8 mouse cellular contexts compared by ENCODE assay signal in the genomic region with DNA sequence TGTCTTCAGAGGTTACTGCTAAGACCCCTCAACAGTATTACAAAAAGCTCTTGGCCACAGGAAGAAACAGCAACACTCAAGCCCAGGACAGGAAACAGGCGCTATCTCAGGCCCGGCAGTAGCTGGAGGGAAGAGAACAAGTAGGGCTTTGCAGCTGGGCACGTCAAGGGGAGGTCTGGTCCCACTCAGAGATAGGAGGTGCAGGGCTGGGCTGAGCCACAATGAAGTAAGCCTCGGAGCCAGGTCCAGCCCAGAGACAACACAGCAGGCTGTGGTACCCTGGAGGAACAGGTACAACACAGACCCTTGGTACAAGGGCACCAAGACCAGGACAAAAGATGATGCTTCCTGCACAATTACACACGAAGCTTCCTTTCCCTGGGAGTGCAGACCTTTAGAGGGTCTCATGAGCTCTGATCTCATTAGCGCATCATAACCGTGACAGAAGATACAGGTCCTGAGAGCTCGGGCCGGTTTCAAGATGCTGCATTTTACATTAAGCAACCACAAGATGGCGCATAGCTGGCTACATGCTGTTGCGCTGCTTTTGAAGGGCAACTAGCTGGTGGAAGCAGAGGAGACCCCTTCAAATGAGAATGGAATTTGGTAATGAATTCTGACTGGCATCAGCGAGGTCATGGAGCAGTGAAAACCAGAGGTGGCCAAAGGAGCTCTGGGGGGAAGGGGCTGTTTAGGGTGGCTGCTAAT. TPM values are rescaled to one million over a fixed set of nuclear protein-coding genes. Genes with fewer than 3 reads are reported as not detected.
DNase-seq lines count a peak whose midpoint lies in the region; ATAC-seq and TF ChIP-seq lines count a peak whose summit lies in the region.

No protein-coding gene starts in this region.

- H3K27me3 ChIP-seq in hindbrain, postnatal 0 days (ENCODE audit: insufficient read depth, low read length): no peaks in the 10 kb centered on the region

- no peaks in the 10 kb centered on the region for H3K9me3 ChIP-seq in hindbrain, postnatal 0 days (ENCODE audit: low read length)

- peak; percentile 90 for TF ChIP-seq CTCF in hindbrain, postnatal 0 days (IDR thresholded peaks at IDR 0.05; ENCODE audit: low read depth)

- ATAC-seq in hindbrain, postnatal 0 days: peak; percentile 55

- 0 out of 2 replicates have a peak overlapping the region, but pooled peaks have one; percentile 11 for H3K27ac ChIP-seq in hindbrain, postnatal 0 days

- no peak overlapping the region for H3K4me2 ChIP-seq in hindbrain, postnatal 0 days (ENCODE audit: low read depth, low read length)

- 39% methylated on average over 12 of the region's 12 CpGs for WGBS in hindbrain, postnatal 0 days

- peak; percentile 91 for DNase-seq in heart, adult 11 months
- no peak for DNase-seq in heart, adult 9 months (ENCODE audit: low spot score in 2 of 2)
- DNase-seq in ES-CJ7 (ENCODE audit: low read depth, low spot score): peak; percentile 79
- DNase-seq in embryo, embryonic 10 days (ENCODE audit: low spot score): peak; percentile 88
- peak; percentile 90 for DNase-seq in hindbrain, postnatal 0 days (ENCODE audit: low spot score)
- peak; percentile 72 for DNase-seq in mesoderm, embryonic 11.5 days (ENCODE audit: low read depth, low spot score)
- no peak for DNase-seq in frontal cortex, postnatal 10 days (ENCODE audit: low spot score in 2 of 2)
- no peak for DNase-seq in testis, postnatal 10 days (ENCODE audit: low spot score)

- H3K9ac ChIP-seq in hindbrain, postnatal 0 days (replicated peaks; ENCODE audit: low read length): 0 out of 2 replicates have a peak overlapping the region, but pooled peaks have one; percentile 7

- peaks cover 24% of the 10 kb centered on the region for H3K4me1 ChIP-seq in hindbrain, postnatal 0 days (ENCODE audit: insufficient read depth, low read length)

- H3K4me3 ChIP-seq in hindbrain, postnatal 0 days (ENCODE audit: low read length): no peak overlapping the region

- H3K36me3 ChIP-seq in hindbrain, postnatal 0 days (ENCODE audit: insufficient read depth, low read length): no peaks in the 10 kb centered on the region

RNA-seq across cellular contexts. Expression of gene Sphk1, which starts 23.6 kb away (rescaled TPM):
- total RNA-seq in hindbrain, postnatal 0 days (2014; rRNA removed): 25.5 and 29.7 TPM in 2 replicates
- polyA plus RNA-seq in hindbrain, postnatal 0 days (2015; fragmentation: Nextera tagmentation; extraction: Ambion mirVana): 17.9 and 20.4 TPM in 2 replicates

RNA-seq across cellular contexts. Expression of gene Ube2o, which starts 26.9 kb away (rescaled TPM):
- total RNA-seq in hindbrain, postnatal 0 days (2014; rRNA removed): 101 and 112 TPM in 2 replicates
- 31.3 and 31.9 TPM in 2 replicates for polyA plus RNA-seq in hindbrain, postnatal 0 days (2015; fragmentation: Nextera tagmentation; extraction: Ambion mirVana)

RNA-seq across cellular contexts. Expression of gene Aanat, which starts 31.9 kb away (rescaled TPM):
- total RNA-seq in hindbrain, postnatal 0 days (2014; rRNA removed): 0.68 TPM in 1 of 2 replicates, not detected in the other
- 0.46 and 0.81 TPM in 2 replicates for polyA plus RNA-seq in hindbrain, postnatal 0 days (2015; fragmentation: Nextera tagmentation; extraction: Ambion mirVana)

Comparison
In these comparisons a context has a peak if more than half of its experiments do, and no peak if none do; other contexts are left out.
1. DNase-seq: peak in heart, adult 11 months (single experiment), ES-CJ7 (single experiment), embryo, embryonic 10 days (single experiment), hindbrain, postnatal 0 days (single experiment) and mesoderm, embryonic 11.5 days (single experiment); none in heart, adult 9 months (0 of 2), frontal cortex, postnatal 10 days (0 of 2) and testis, postnatal 10 days (single experiment).